Mouse (Mus musculus): ENCODE results near the gene Ntrk2. TPM values are rescaled to one million over a fixed set of nuclear protein-coding genes. Genes with fewer than 3 reads are reported as not detected.

Gene Ntrk2
- total and polyA plus RNA-seq, 3 experiments: under 0.01 TPM; not detected in 2

DNA sequence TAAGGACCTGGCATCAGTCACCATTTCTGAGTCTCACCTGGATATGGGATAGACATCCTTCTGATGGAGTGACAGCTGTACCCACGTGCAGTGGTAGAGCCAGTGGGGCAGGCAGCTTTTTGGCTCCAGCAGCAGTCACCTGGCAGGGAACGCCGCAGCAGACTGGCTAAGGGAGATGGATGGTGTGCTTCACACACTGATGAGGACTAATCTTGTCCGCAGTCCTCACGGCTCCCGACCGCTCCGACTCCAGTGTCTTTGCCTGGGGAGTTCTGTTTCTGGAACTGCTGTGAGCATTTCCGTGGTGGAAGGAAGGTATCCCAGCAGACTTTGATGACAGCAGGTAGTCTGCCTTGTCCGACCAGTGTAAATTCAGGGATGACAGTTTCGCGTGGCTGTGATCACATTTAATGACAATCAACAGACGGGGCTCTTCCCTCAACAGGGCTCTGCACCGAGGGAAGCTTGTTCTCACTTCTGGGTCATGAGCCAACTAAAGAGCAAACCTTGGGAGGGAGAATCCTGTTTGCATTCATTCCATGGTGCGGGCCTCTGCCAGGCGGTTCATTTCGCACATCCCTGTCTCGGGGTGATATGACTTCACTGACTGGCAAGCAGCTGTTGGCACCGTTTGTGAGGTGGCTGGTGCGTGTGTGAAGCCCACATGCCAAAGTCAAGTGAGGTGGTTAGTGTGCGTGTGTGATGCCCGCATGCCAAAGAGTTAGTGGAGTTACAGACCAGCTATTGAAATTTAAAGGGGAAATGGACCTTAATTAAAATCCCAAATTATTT, 216.1 kb downstream of the Ntrk2 start:
- no peak overlapping the region for H3K4me3 ChIP-seq (ENCODE audit: control insufficient read depth in 1 of 2, insufficient read depth in 1 of 2, low read depth in 2 of 2, low read length in 2 of 2)
- TF ChIP-seq UBTF (IDR thresholded peaks at IDR 0.05; ENCODE audit: borderline replicate concordance, insufficient read depth, low read depth, low read length) (no peak), RCOR1 (IDR thresholded peaks at IDR 0.05; ENCODE audit: low read depth, low read length) (no peak), CHD2 (IDR thresholded peaks at IDR 0.05; ENCODE audit: low read length) (no peak), MAFK (IDR thresholded peaks at IDR 0.05; ENCODE audit: borderline replicate concordance, low read depth, low read length) (no peak), ELF1 (IDR thresholded peaks at IDR 0.05; ENCODE audit: low read depth, low read length) (no peak), EP300 (IDR thresholded peaks at IDR 0.05; ENCODE audit: low read depth in 1 of 2, low read length in 2 of 2) (no peak), ZKSCAN1 (IDR thresholded peaks at IDR 0.05; ENCODE audit: low read depth, low read length) (no peak), JUND (IDR thresholded peaks at IDR 0.05; ENCODE audit: low read depth, low read length) (no peak), RAD21 (IDR thresholded peaks at IDR 0.05; ENCODE audit: low read depth, low read length) (no peak), POLR2AphosphoS2 (IDR thresholded peaks at IDR 0.05; ENCODE audit: low read length) (no peak), MXI1 (IDR thresholded peaks at IDR 0.05; ENCODE audit: low read depth, low read length) (no peak), MAZ (IDR thresholded peaks at IDR 0.05; ENCODE audit: low read depth, low read length) (no peak), KAT2A (conservative IDR thresholded peaks at IDR 0.05; ENCODE audit: low read depth, low read length) (no peak)
- no peaks in the 10 kb centered on the region for H3K9me3 ChIP-seq (replicated peaks; ENCODE audit: insufficient read depth, low read length)
- no peak overlapping the region for H3K9ac ChIP-seq (ENCODE audit: control insufficient read depth, low read depth, low read length, poor library complexity, severe bottlenecking)
- no peaks in the 10 kb centered on the region for H3K79me2 ChIP-seq (ENCODE audit: control insufficient read depth, insufficient read depth, low read length, poor library complexity)
- no peaks in the 10 kb centered on the region for H3K27me3 ChIP-seq (ENCODE audit: control insufficient read depth in 1 of 2, insufficient read depth in 2 of 2, low read length in 2 of 2)
- H3K4me1 ChIP-seq (ENCODE audit: control insufficient read depth in 1 of 2, insufficient read depth in 2 of 2, low read length in 2 of 2): no peaks in the 10 kb centered on the region
- DNase-seq (ENCODE audit: low read depth, low spot score): no peak
- H3K27ac ChIP-seq (ENCODE audit: control insufficient read depth, low read depth, low read length): no peak overlapping the region
- no peaks in the 10 kb centered on the region for H3K36me3 ChIP-seq (ENCODE audit: control insufficient read depth in 1 of 2, insufficient read depth in 2 of 2, low read length in 2 of 2)

DNA sequence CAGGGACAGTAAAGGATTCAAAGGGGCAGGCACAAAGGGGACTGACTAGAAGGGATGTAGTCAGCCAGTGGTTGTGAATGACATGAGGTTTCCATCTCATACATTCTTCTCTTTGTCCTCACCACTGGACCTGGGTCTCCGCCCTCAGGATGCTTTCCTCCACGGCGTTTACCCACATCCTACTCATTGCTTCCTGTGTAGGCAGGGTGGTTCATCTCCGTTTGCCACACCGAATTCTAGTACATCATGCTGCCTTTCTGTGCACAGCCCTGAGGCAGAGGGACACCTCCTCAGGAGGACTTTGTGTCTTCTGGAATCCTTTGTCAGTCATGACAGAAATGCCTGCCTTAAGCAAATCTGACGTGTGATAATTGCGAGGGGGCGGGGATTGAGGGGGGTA, 219.3 kb downstream of the Ntrk2 start:
- H3K4me1 ChIP-seq (ENCODE audit: control insufficient read depth in 1 of 2, insufficient read depth in 2 of 2, low read length in 2 of 2): no peaks in the 10 kb centered on the region
- H3K9ac ChIP-seq (ENCODE audit: control insufficient read depth, low read depth, low read length, poor library complexity, severe bottlenecking): no peak overlapping the region
- no peaks in the 10 kb centered on the region for H3K9me3 ChIP-seq (replicated peaks; ENCODE audit: insufficient read depth, low read length)
- H3K27me3 ChIP-seq (ENCODE audit: control insufficient read depth in 1 of 2, insufficient read depth in 2 of 2, low read length in 2 of 2): no peaks in the 10 kb centered on the region
- TF ChIP-seq USF2 (IDR thresholded peaks at IDR 0.05; ENCODE audit: borderline replicate concordance in 1 of 2, insufficient read depth in 1 of 2, low read depth in 1 of 2, low read length in 2 of 2) (no peak), POLR2A (IDR thresholded peaks at IDR 0.05; ENCODE audit: control insufficient read depth in 1 of 2, insufficient read depth in 1 of 2, low read depth in 1 of 2, low read length in 2 of 2, poor library complexity in 1 of 2) (no peak)
- H3K27ac ChIP-seq (ENCODE audit: control insufficient read depth, low read depth, low read length): no peak overlapping the region
- H3K36me3 ChIP-seq (ENCODE audit: control insufficient read depth in 1 of 2, insufficient read depth in 2 of 2, low read length in 2 of 2): no peaks in the 10 kb centered on the region
- no peaks in the 10 kb centered on the region for H3K79me2 ChIP-seq (ENCODE audit: control insufficient read depth, insufficient read depth, low read length, poor library complexity)
- H3K4me3 ChIP-seq (ENCODE audit: control insufficient read depth in 1 of 2, insufficient read depth in 1 of 2, low read depth in 2 of 2, low read length in 2 of 2): no peak overlapping the region
- no peak for DNase-seq (ENCODE audit: low read depth, low spot score)
